Mouse (Mus musculus): ENCODE measurements around the gene Cab39. TPM values are rescaled to one million over a fixed set of nuclear protein-coding genes. Genes with fewer than 3 reads are reported as not detected.

The Cab39 gene
- polyA plus RNA-seq, 1 experiment from 2014 or later = 41.4 TPM

GRCm38 (mm10) chr1:85899388-85899761, 106.1 kb downstream of the Cab39 start:
- Histone ChIP-seq H3K4me2 (ENCODE audit: low read length) (no peak overlapping the region), H3K27ac (replicated peaks in 1 of 2; ENCODE audit: control insufficient read depth in 1 of 2, insufficient read depth in 1 of 2, low read depth in 2 of 2, low read length in 2 of 2) (no peak overlapping the region; a peak in 1 of 4 replicates)
- no peak for ATAC-seq (ENCODE audit: insufficient number of reproducible peaks, insufficient read depth, low FRiP score, low read depth)

GRCm38 (mm10) chr1:85900521-85901333, 107.5 kb downstream of the Cab39 start:
- H3K36me3 ChIP-seq (ENCODE audit: control insufficient read depth, insufficient read depth, low read length) = peaks cover 30% of the 10 kb centered on the region
- peak overlapping the region; percentile 46 to 71 for H3K27ac ChIP-seq (replicated peaks in 1 of 2; ENCODE audit: control insufficient read depth in 1 of 2, insufficient read depth in 1 of 2, low read depth in 2 of 2, low read length in 2 of 2)
- H3K4me2 ChIP-seq (ENCODE audit: low read length) = peak overlapping the region; percentile 23
- peaks cover 74 to 80% of the 10 kb centered on the region in 2 experiments for H3K4me1 ChIP-seq (ENCODE audit: control insufficient read depth in 2 of 2, insufficient read depth in 2 of 2, low read length in 2 of 2)
- H3K4me3 ChIP-seq (ENCODE audit: control insufficient read depth in 1 of 2, insufficient read depth in 1 of 2, low read depth in 1 of 2, low read length in 2 of 2) = no peak overlapping the region
- H3K27me3 ChIP-seq (ENCODE audit: control insufficient read depth, insufficient read depth, low read length) = no peaks in the 10 kb centered on the region
- 37% methylated on average over 7 of the region's 7 CpGs for WGBS
- no peak for ATAC-seq (ENCODE audit: insufficient number of reproducible peaks, insufficient read depth, low FRiP score, low read depth)
- peak overlapping the region; percentile 45 for H3K9ac ChIP-seq (ENCODE audit: low read length)
- no peaks in the 10 kb centered on the region for H3K9me3 ChIP-seq (ENCODE audit: control insufficient read depth, low read length)

More at GRCm38 (mm10) chr1:85899388-85899761, 106.1 kb downstream of the Cab39 start:
- Histone ChIP-seq H3K9me3 (ENCODE audit: control insufficient read depth, low read length) (no peaks in the 10 kb centered on the region), H3K36me3 (ENCODE audit: control insufficient read depth, insufficient read depth, low read length) (peaks cover 16% of the 10 kb centered on the region), H3K4me1 (ENCODE audit: control insufficient read depth in 2 of 2, insufficient read depth in 2 of 2, low read length in 2 of 2) (peaks cover 69 to 76% of the 10 kb centered on the region in 2 experiments), H3K4me3 (ENCODE audit: control insufficient read depth in 1 of 2, insufficient read depth in 1 of 2, low read depth in 1 of 2, low read length in 2 of 2) (no peak overlapping the region), H3K9ac (ENCODE audit: low read length) (no peak overlapping the region), H3K27me3 (ENCODE audit: control insufficient read depth, insufficient read depth, low read length) (no peaks in the 10 kb centered on the region)

Small RNAs within 50 kb of the gene (microRNA-seq; reads per million reads assigned to microRNA genes)
- gene Gm25472 (not detected), gene Mir8096 (not detected)

Other genes with a start within 250 kb of the Cab39 start
- not detected in 2 replicates for gene G530012D18Rik, start 217.8 kb upstream of the Cab39 start, polyA plus RNA-seq (2014; fragmentation: Nextera tagmentation; extraction: Ambion mirVana)
- gene Sp110, start 194.6 kb upstream of the Cab39 start, polyA plus RNA-seq (2014; fragmentation: Nextera tagmentation; extraction: Ambion mirVana) = 1.9 and 2.1 TPM in 2 replicates
- gene Sp140, start 193.1 kb upstream of the Cab39 start, polyA plus RNA-seq (2014; fragmentation: Nextera tagmentation; extraction: Ambion mirVana) = 1.6 and 1.8 TPM in 2 replicates
- 2.0 and 2.3 TPM in 2 replicates for gene Sp100, start 143.5 kb upstream of the Cab39 start, polyA plus RNA-seq (2014; fragmentation: Nextera tagmentation; extraction: Ambion mirVana)
- 1.2 and 1.4 TPM in 2 replicates for gene A630001G21Rik, start 14.8 kb upstream of the Cab39 start, polyA plus RNA-seq (2014; fragmentation: Nextera tagmentation; extraction: Ambion mirVana)
- 129 and 189 TPM in 2 replicates for gene Itm2c, start 100.8 kb downstream of the Cab39 start, polyA plus RNA-seq (2014; fragmentation: Nextera tagmentation; extraction: Ambion mirVana)
- 0.11 and 0.26 TPM in 2 replicates for gene 4933407L21Rik, start 135.0 kb downstream of the Cab39 start, polyA plus RNA-seq (2014; fragmentation: Nextera tagmentation; extraction: Ambion mirVana)
- 0.07 TPM in 1 of 2 replicates, not detected in the other for gene Gpr55, start 167.6 kb downstream of the Cab39 start, polyA plus RNA-seq (2014; fragmentation: Nextera tagmentation; extraction: Ambion mirVana)
- gene Spata3, start 223.4 kb downstream of the Cab39 start, polyA plus RNA-seq (2014; fragmentation: Nextera tagmentation; extraction: Ambion mirVana) = not detected in 2 replicates